Mouse (Mus musculus) kidney, adult 2 months (tissue): Measurements from ENCODE around the gene Ddx47. TPM values are rescaled to one million over a fixed set of nuclear protein-coding genes. Genes with fewer than 3 reads are reported as not detected.
A peak's percentile ranks its signal among the peaks of the same experiment; 100 is the strongest.

Source experiments
- DNase-seq: peaks from one replicate; pipeline ENCODE4 v3.0.0; 2021
- H3K27ac ChIP-seq: fragments of 200-500 bp; 2 replicates; pipeline ENCODE4 v1.5.1; 2012; ENCODE audit warnings: low read depth, low read length, control low read depth, inconsistent platforms; ENCODE audit not compliant: insufficient read depth
- H3K27me3 ChIP-seq: fragments of 200-500 bp; replicated peaks from 2 replicates; pipeline ENCODE4 v1.6.1; 2012; ENCODE audit warnings: mild to moderate bottlenecking, moderate library complexity, low read length, inconsistent platforms; ENCODE audit not compliant: control insufficient read depth, insufficient read depth
- H3K36me3 ChIP-seq: fragments of 200-500 bp; 2 replicates; pipeline ENCODE4 v1.6.1; 2012; ENCODE audit warnings: mild to moderate bottlenecking, moderate library complexity, low read length, inconsistent platforms; ENCODE audit not compliant: control insufficient read depth, insufficient read depth
- H3K4me1 ChIP-seq: fragments of 200-500 bp; 2 replicates; pipeline ENCODE4 v1.6.1; 2011; ENCODE audit warnings: low read length; ENCODE audit not compliant: control insufficient read depth, insufficient read depth
- H3K4me3 ChIP-seq: fragments of 200-500 bp; 2 replicates; pipeline ENCODE4 v1.5.1; 2011; ENCODE audit warnings: mild to moderate bottlenecking, low read depth, low read length, control low read depth; ENCODE audit not compliant: insufficient read depth
- CTCF ChIP-seq: fragments of 200-500 bp; conservative IDR thresholded peaks from 2 replicates; pipeline ENCODE4 v1.5.1; 2011; ENCODE audit warnings: low read depth, mild to moderate bottlenecking, control low read depth, low read length, moderate library complexity, mixed read lengths; ENCODE audit not compliant: insufficient read depth, insufficient read length
- POLR2A ChIP-seq: fragments of 200-500 bp; IDR thresholded peaks from one replicate; pipeline ENCODE4 v1.6.1; 2011; ENCODE audit warnings: low read depth, low read length, control low read depth
- WGBS: fragments of 180-500 bp; shearing (Covaris S2); methylation state at CpG from one replicate; pipeline ENCODE4 v1.1.7; 2018; 5-methylcytosine and 5-hydroxymethylcytosine counted together
- polyA plus RNA-seq: library from polyadenylated mRNA; depleted of rRNA; stranded (reverse); fragments of >200 nt; gene quantifications from 2 replicates; pipeline ENCODE4 v1.2.3, GENCODE M21; 2012

Gene Ddx47
- polyA plus RNA-seq, 1 experiment: 44.0 TPM

GRCm38 (mm10) chr6:135053789-135054188 is 42.4 kb downstream of the Ddx47 start:
- no peaks in the 10 kb centered on the region for H3K27me3 ChIP-seq
- H3K27ac ChIP-seq: no peak overlapping the region
- DNase-seq: no peak
- no peaks in the 10 kb centered on the region for H3K36me3 ChIP-seq
- TF ChIP-seq CTCF: no peak
- TF ChIP-seq POLR2A: no peak
- H3K4me3 ChIP-seq: no peak overlapping the region
- peaks cover 3% of the 10 kb centered on the region; the same call in 1 of the 2 replicates for H3K4me1 ChIP-seq
- 100% methylated on average over 3 of the region's 3 CpGs for WGBS

GRCm38 (mm10) chr6:135055882-135056281 is 44.5 kb downstream of the Ddx47 start:
- WGBS: 55% methylated on average over 4 of the region's 4 CpGs
- H3K27me3 ChIP-seq: no peaks in the 10 kb centered on the region

GRCm38 (mm10) chr6:135060728-135061127 is 49.3 kb downstream of the Ddx47 start:
- Histone ChIP-seq H3K4me1 (no peaks in the 10 kb centered on the region), H3K36me3 (no peaks in the 10 kb centered on the region), H3K27me3 (no peaks in the 10 kb centered on the region), H3K4me3 (no peak overlapping the region), H3K27ac (no peak overlapping the region)
- WGBS: 93% methylated on average over 4 of the region's 4 CpGs
- no peak for TF ChIP-seq CTCF
- DNase-seq: no peak

More at GRCm38 (mm10) chr6:135055882-135056281, 44.5 kb downstream of the Ddx47 start:
- DNase-seq: no peak
- no peak overlapping the region for H3K4me3 ChIP-seq
- no peak overlapping the region for H3K27ac ChIP-seq
- no peaks in the 10 kb centered on the region for H3K4me1 ChIP-seq
- no peak for TF ChIP-seq CTCF
- H3K36me3 ChIP-seq: no peaks in the 10 kb centered on the region

GRCm38 (mm10) chr6:135064621-135065020 is 53.2 kb downstream of the Ddx47 start:
- TF ChIP-seq POLR2A (no peak), CTCF (no peak)
- no peaks in the 10 kb centered on the region for H3K27me3 ChIP-seq
- no peak for DNase-seq
- H3K4me3 ChIP-seq: no peak overlapping the region
- 90% methylated on average over 12 of the region's 12 CpGs for WGBS
- no peak overlapping the region for H3K27ac ChIP-seq
- no peaks in the 10 kb centered on the region for H3K36me3 ChIP-seq
- H3K4me1 ChIP-seq: no peaks in the 10 kb centered on the region

GRCm38 (mm10) chr6:135065236-135065957 is 54.0 kb downstream of the Ddx47 start, which contains the start of gene Gprc5a:
Gene Gprc5a, plus strand, starts transcription at chr6:135065651.
- peak within 1 kb of the TSS; percentile 44 for H3K4me3 ChIP-seq
- no peaks in the 10 kb centered on the region for H3K4me1 ChIP-seq
- 2% methylated on average over 44 of the region's 44 CpGs for WGBS
- no peaks in the 10 kb centered on the region for H3K36me3 ChIP-seq
- peak within 1 kb of the TSS; percentile 21 for H3K27ac ChIP-seq
- no peaks in the 10 kb centered on the region for H3K27me3 ChIP-seq
- TF ChIP-seq POLR2A (no peak), CTCF (no peak)
- peak; percentile 67 for DNase-seq

GRCm38 (mm10) chr6:135066795-135067445 is 55.5 kb downstream of the Ddx47 start:
- no peak overlapping the region for H3K4me3 ChIP-seq
- H3K36me3 ChIP-seq: no peaks in the 10 kb centered on the region
- TF ChIP-seq POLR2A: no peak
- no peak for TF ChIP-seq CTCF
- 74% methylated on average over 6 of the region's 6 CpGs for WGBS
- H3K4me1 ChIP-seq: no peaks in the 10 kb centered on the region
- H3K27ac ChIP-seq: no peak overlapping the region
- H3K27me3 ChIP-seq: no peaks in the 10 kb centered on the region
- no peak for DNase-seq

- no peak for DNase-seq
- Histone ChIP-seq H3K4me3 (no peak overlapping the region), H3K27me3 (no peaks in the 10 kb centered on the region), H3K27ac (no peak overlapping the region), H3K4me1 (no peaks in the 10 kb centered on the region), H3K36me3 (no peaks in the 10 kb centered on the region)
- WGBS: 90% methylated on average over 4 of the region's 5 CpGs
- TF ChIP-seq CTCF (no peak), POLR2A (no peak)
These were observed 56.8 kb downstream of the Ddx47 start for GRCm38 (mm10) chr6:135068221-135068620.
